Mouse (Mus musculus) heart, postnatal 0 days (tissue): ENCODE data around the gene Hnrnpul1.

Experiments
- CTCF ChIP-seq: IDR thresholded peaks from 2 replicates; pipeline ENCODE4 v1.5.1; 2016; ENCODE audit warnings: antibody characterized with exemption, control low read depth, low read depth
- EP300 ChIP-seq: IDR thresholded peaks from 2 replicates; pipeline ENCODE4 v1.6.1; 2016; ENCODE audit warnings: antibody characterized with exemption, low read depth

DNA sequence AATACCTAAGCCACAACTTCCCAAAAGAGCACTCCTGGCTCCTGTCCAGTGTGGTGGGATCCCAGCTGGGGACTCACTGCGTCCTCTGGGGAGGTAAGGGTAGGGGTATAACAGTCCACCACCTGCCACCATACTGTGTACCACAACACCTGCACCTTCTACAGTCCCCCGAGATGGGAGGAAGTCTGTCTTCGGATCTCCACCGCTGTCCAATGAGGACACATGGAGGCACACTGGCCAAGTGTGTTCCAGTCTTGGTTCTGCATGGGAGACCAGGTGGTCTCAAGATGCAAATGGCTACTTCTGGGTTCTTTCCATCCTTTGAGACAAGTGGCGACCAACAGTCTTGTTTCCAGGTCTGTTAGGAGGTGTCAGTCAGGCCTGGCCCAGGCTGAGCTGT is 43.4 kb downstream of the Hnrnpul1 start:
- TF ChIP-seq CTCF = no peak
- no peak for TF ChIP-seq EP300
